Mouse (Mus musculus): ENCODE measurements around the gene Rcn3. TPM values are rescaled to one million over a fixed set of nuclear protein-coding genes. Genes with fewer than 3 reads are reported as not detected.

The Rcn3 gene
- total and polyA plus RNA-seq, 3 experiments: 0.38 TPM; not detected in 2

DNA sequence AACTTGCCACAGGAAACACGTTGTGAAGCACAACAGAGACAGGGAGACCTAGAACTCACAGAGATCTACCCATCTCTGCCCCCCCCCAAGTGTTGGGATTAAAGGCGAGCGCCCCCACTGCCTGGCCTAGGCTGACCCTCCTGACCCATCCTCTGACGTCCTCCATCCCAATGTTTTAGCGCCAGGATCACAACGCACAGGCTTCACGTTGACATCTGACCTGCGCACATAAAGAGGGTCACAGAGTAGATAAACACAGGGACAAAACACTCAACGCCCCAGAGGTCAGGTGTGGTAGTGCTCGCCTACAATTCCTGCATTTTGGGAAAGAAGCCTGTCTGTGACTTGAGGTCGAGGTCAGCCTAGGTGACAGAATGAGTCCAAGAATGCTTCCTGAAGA lies 55.3 kb downstream of the Rcn3 start:
- H3K4me3 ChIP-seq (replicated peaks in 1 of 3; ENCODE audit: low read depth in 2 of 3, low read length in 2 of 3, poor library complexity in 1 of 3): no peak overlapping the region
- H3K27ac ChIP-seq (ENCODE audit: insufficient read depth, low read depth): no peak overlapping the region
- no peaks in the 10 kb centered on the region for H3K9me3 ChIP-seq (replicated peaks; ENCODE audit: low read length)
- H3K79me2 ChIP-seq (replicated peaks; ENCODE audit: control insufficient read depth, extremely low read depth, insufficient read depth, poor library complexity, severe bottlenecking): no peaks in the 10 kb centered on the region; the same call in none of the 2 replicates
- no peaks in the 10 kb centered on the region for H3K4me1 ChIP-seq (ENCODE audit: control insufficient read depth in 1 of 2, insufficient read depth in 2 of 2)
- no peak for TF ChIP-seq BHLHE40 (IDR thresholded peaks at IDR 0.05; ENCODE audit: low read depth, low read length)
- in situ Hi-C loops (cut with MboI; ENCODE audit: low pct_ligation_motif_present, low pct_unique_long_range_greater_than_20kb, low sequenced_read_pairs) (no loop called here), dilution Hi-C loops (cut with MboI; ENCODE audit: extremely low pct_ligation_motif_present, extremely low pct_unique_long_range_greater_than_20kb, low sequenced_read_pairs) (no loop called here)
- no peak for DNase-seq (ENCODE audit: extremely low read depth)
- H3K9ac ChIP-seq (ENCODE audit: insufficient read depth, low read depth): no peak overlapping the region
- H3K27me3 ChIP-seq (replicated peaks): no peaks in the 10 kb centered on the region
- H3K36me3 ChIP-seq (replicated peaks in 1 of 2; ENCODE audit: control insufficient read depth in 1 of 2, insufficient read depth in 1 of 2, low read length in 1 of 2): peaks cover 70 to 96% of the 10 kb centered on the region in 2 experiments
- no peak overlapping the region for H3K4me2 ChIP-seq (ENCODE audit: insufficient read depth, low read depth, poor library complexity, severe bottlenecking)

DNA sequence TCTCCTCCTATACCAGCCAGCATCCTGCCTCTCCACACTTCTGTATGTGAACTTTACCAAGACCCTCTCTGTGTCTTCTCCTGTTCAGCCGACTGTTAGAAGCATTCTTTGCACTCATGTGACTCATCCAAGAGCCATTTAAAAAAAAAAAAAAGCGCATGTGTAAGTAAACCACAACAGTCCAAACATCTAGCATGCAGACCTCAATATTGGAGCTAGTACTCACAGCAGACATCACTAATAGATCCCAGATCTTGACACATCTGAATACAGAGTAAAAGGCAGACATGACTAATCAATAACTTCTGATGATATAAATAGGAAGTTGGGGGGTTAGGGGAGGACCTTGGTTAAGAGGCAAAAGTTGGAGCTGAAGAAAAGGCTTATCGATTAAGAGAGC lies 56.4 kb downstream of the Rcn3 start:
- Histone ChIP-seq H3K9ac (ENCODE audit: insufficient read depth, low read depth) (no peak overlapping the region), H3K36me3 (replicated peaks in 1 of 2; ENCODE audit: control insufficient read depth in 1 of 2, insufficient read depth in 1 of 2, low read length in 1 of 2) (peaks cover 71 to 95% of the 10 kb centered on the region in 2 experiments), H3K27me3 (replicated peaks) (no peaks in the 10 kb centered on the region), H3K27ac (ENCODE audit: insufficient read depth, low read depth) (no peak overlapping the region), H3K4me2 (ENCODE audit: insufficient read depth, low read depth, poor library complexity, severe bottlenecking) (no peak overlapping the region), H3K4me3 (replicated peaks in 1 of 3; ENCODE audit: low read depth in 2 of 3, low read length in 2 of 3, poor library complexity in 1 of 3) (no peak overlapping the region), H3K79me2 (replicated peaks; ENCODE audit: control insufficient read depth, extremely low read depth, insufficient read depth, poor library complexity, severe bottlenecking) (no peaks in the 10 kb centered on the region; the same call in none of the 2 replicates), H3K4me1 (ENCODE audit: control insufficient read depth in 1 of 2, insufficient read depth in 2 of 2) (no peaks in the 10 kb centered on the region), H3K9me3 (replicated peaks; ENCODE audit: low read length) (no peaks in the 10 kb centered on the region)
- in situ Hi-C loops (cut with MboI; ENCODE audit: low pct_ligation_motif_present, low pct_unique_long_range_greater_than_20kb, low sequenced_read_pairs) (no loop called here), dilution Hi-C loops (cut with MboI; ENCODE audit: extremely low pct_ligation_motif_present, extremely low pct_unique_long_range_greater_than_20kb, low sequenced_read_pairs) (no loop called here)
- TF ChIP-seq MYC (IDR thresholded peaks at IDR 0.05; ENCODE audit: low read depth, low read length) (no peak), ZNF384 (IDR thresholded peaks at IDR 0.05; ENCODE audit: low read depth, low read length) (no peak), UBTF (IDR thresholded peaks at IDR 0.05; ENCODE audit: low read depth, low read length) (no peak), ELF1 (IDR thresholded peaks at IDR 0.05; ENCODE audit: low read depth, low read length) (no peak), CTCF (conservative IDR thresholded peaks at IDR 0.05 in 1 of 2, IDR thresholded peaks at IDR 0.05 in 1 of 2; ENCODE audit: low read depth in 2 of 2, low read length in 2 of 2) (no peak)
- DNase-seq (ENCODE audit: extremely low read depth): no peak

DNA sequence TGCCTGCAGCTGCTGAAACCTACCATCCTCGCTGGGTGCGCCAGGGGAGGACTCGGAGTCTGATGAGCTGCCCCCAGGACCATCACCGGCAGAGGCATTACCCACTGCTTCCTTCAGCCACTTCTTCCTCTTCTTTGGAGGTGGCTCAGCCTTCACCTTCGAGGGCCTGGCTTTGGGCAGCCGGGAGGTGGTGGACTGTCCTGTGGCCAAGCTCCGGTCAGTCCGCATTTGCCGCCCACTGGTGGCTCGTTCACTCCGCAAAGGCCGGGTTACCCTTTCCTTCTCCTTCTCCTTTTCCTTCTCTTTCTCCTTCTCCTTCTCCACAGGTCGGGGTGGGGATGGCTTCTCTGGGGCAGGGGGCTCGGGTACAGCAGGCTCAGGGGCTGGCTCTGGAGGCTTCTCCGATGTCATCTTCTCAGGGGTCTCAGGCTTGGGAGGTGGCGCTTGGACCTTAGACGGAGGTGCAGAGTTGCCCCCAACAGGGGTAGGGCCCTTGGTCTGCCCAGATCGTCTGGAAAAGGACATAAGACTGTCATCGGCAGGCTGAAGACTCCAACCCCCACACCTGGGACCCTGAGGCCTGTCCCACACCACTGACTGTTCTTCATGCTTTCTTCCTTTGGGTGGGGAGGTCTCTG lies 58.2 kb downstream of the Rcn3 start:
- in situ Hi-C loops (cut with MboI; ENCODE audit: low pct_ligation_motif_present, low pct_unique_long_range_greater_than_20kb, low sequenced_read_pairs): no loop called here
- no peaks in the 10 kb centered on the region for H3K9me3 ChIP-seq (replicated peaks; ENCODE audit: low read length)
- DNase-seq (ENCODE audit: extremely low read depth): no peak
- no peak overlapping the region for H3K4me2 ChIP-seq (ENCODE audit: insufficient read depth, low read depth, poor library complexity, severe bottlenecking)
- H3K36me3 ChIP-seq (replicated peaks in 1 of 2; ENCODE audit: control insufficient read depth in 1 of 2, insufficient read depth in 1 of 2, low read length in 1 of 2): peaks cover 76 to 96% of the 10 kb centered on the region in 2 experiments
- H3K4me1 ChIP-seq (ENCODE audit: control insufficient read depth in 1 of 2, insufficient read depth in 2 of 2): no peaks in the 10 kb centered on the region
- no peaks in the 10 kb centered on the region; the same call in none of the 2 replicates for H3K79me2 ChIP-seq (replicated peaks; ENCODE audit: control insufficient read depth, extremely low read depth, insufficient read depth, poor library complexity, severe bottlenecking)
- no peak overlapping the region for H3K9ac ChIP-seq (ENCODE audit: insufficient read depth, low read depth)
- H3K27me3 ChIP-seq (replicated peaks): no peaks in the 10 kb centered on the region
- dilution Hi-C loops (cut with MboI; ENCODE audit: extremely low pct_ligation_motif_present, extremely low pct_unique_long_range_greater_than_20kb, low sequenced_read_pairs): no loop called here
- no peak overlapping the region for H3K4me3 ChIP-seq (replicated peaks in 1 of 3; ENCODE audit: low read depth in 2 of 3, low read length in 2 of 3, poor library complexity in 1 of 3)
- TF ChIP-seq PAX5 (IDR thresholded peaks at IDR 0.05; ENCODE audit: low read length) (no peak), CTCF (conservative IDR thresholded peaks at IDR 0.05 in 1 of 2, IDR thresholded peaks at IDR 0.05 in 1 of 2; ENCODE audit: low read depth in 2 of 2, low read length in 2 of 2) (no peak), GABPA (IDR thresholded peaks at IDR 0.05; ENCODE audit: insufficient replicate concordance, low read depth, low read length) (no peak), NRF1 (IDR thresholded peaks at IDR 0.05; ENCODE audit: low read depth, low read length) (no peak), USF2 (conservative IDR thresholded peaks at IDR 0.05; ENCODE audit: low read depth, low read length) (no peak), TCF12 (IDR thresholded peaks at IDR 0.05; ENCODE audit: low read depth, low read length) (no peak), CHD1 (IDR thresholded peaks at IDR 0.05; ENCODE audit: low read depth, low read length) (no peak), EP300 (IDR thresholded peaks at IDR 0.05; ENCODE audit: low read length) (no peak), ETS1 (conservative IDR thresholded peaks at IDR 0.05; ENCODE audit: low read depth, low read length) (no peak), MAX (IDR thresholded peaks at IDR 0.05; ENCODE audit: low read length) (no peak), RAD21 (IDR thresholded peaks at IDR 0.05; ENCODE audit: low read depth, low read length) (no peak), IRF4 (IDR thresholded peaks at IDR 0.05; ENCODE audit: low read depth, low read length) (no peak), RCOR1 (conservative IDR thresholded peaks at IDR 0.05; ENCODE audit: low read depth, low read length) (no peak), ZMIZ1 (IDR thresholded peaks at IDR 0.05; ENCODE audit: low read depth, low read length) (no peak), MAZ (IDR thresholded peaks at IDR 0.05; ENCODE audit: low read depth, low read length) (no peak), USF1 (IDR thresholded peaks at IDR 0.05; ENCODE audit: low read depth, low read length) (no peak)
- no peak overlapping the region for H3K27ac ChIP-seq (ENCODE audit: insufficient read depth, low read depth)

Measured in CH12.LX (cell line).